Mouse (Mus musculus) heart, postnatal 0 days (tissue): ENCODE data around the gene Prc1. TPM values are rescaled to one million over a fixed set of nuclear protein-coding genes. Genes with fewer than 3 reads are reported as not detected.

ENCODE experiments used
- ATAC-seq: fragments of 200-750 bp; cut with Nextera tagmentation; 2 replicates; pipeline ENCODE4 v1.8.0; 2017; ENCODE audit warnings: low read depth, moderate number of reproducible peaks, moderate library complexity; ENCODE audit not compliant: insufficient read depth
- DNase-seq: peaks from one replicate; pipeline ENCODE4 v3.0.0-alpha.2; 2016; ENCODE audit warnings: low spot score
- H3K27ac ChIP-seq: fragments of 300-500 bp; sonication (generic); 2 replicates; pipeline ENCODE4 v1.5.1; 2014; ENCODE audit warnings: low read depth, mild to moderate bottlenecking
- H3K27me3 ChIP-seq: fragments of 300-500 bp; sonication (generic); 2 replicates; pipeline ENCODE4 v1.6.1; 2014; ENCODE audit warnings: low read length, mixed read lengths; ENCODE audit not compliant: control insufficient read depth, insufficient read depth
- H3K36me3 ChIP-seq: fragments of 300-500 bp; sonication (generic); replicated peaks from 2 replicates; pipeline ENCODE4 v1.6.1; 2014; ENCODE audit warnings: low read length, mixed read lengths; ENCODE audit not compliant: control insufficient read depth, insufficient read depth
- H3K4me1 ChIP-seq: fragments of 300-500 bp; sonication (generic); 2 replicates; pipeline ENCODE4 v1.6.1; 2014; ENCODE audit warnings: antibody characterized with exemption; ENCODE audit not compliant: control insufficient read depth, insufficient read depth
- H3K4me2 ChIP-seq: fragments of 300-500 bp; sonication (generic); 2 replicates; pipeline ENCODE4 v1.6.1; 2014; ENCODE audit warnings: low read depth, mild to moderate bottlenecking, low read length, moderate library complexity
- H3K4me3 ChIP-seq: fragments of 300-500 bp; sonication (generic); 2 replicates; pipeline ENCODE4 v1.5.1; 2014; ENCODE audit warnings: low read depth, low read length
- H3K9ac ChIP-seq: fragments of 300-500 bp; sonication (generic); replicated peaks from 2 replicates; pipeline ENCODE4 v1.6.1; 2014; ENCODE audit warnings: low read depth, low read length, mixed read lengths
- H3K9me3 ChIP-seq: fragments of 300-500 bp; sonication (generic); replicated peaks from 2 replicates; pipeline ENCODE4 v1.6.1; 2016; ENCODE audit warnings: low read length; ENCODE audit not compliant: control insufficient read depth
- CTCF ChIP-seq: IDR thresholded peaks from 2 replicates; pipeline ENCODE4 v1.5.1; 2016; ENCODE audit warnings: antibody characterized with exemption, control low read depth, low read depth
- EP300 ChIP-seq: IDR thresholded peaks from 2 replicates; pipeline ENCODE4 v1.6.1; 2016; ENCODE audit warnings: antibody characterized with exemption, low read depth
- WGBS: fragments of 180-500 bp; shearing (Covaris S2); extraction: QIAGEN DNeasy Blood & Tissue Kit; methylation state at CpG from one replicate; pipeline ENCODE4 v1.1.7; 2014; 5-methylcytosine and 5-hydroxymethylcytosine counted together
- polyA plus RNA-seq: library from polyadenylated mRNA; unstranded; fragments of >200 nt; fragmentation: Nextera tagmentation; extraction: Ambion mirVana; gene quantifications from 2 replicates; pipeline ENCODE4 v1.2.1, GENCODE M21; 2015
- total RNA-seq: library from RNA; depleted of rRNA; stranded (reverse); fragments of >200 nt; gene quantifications from 2 replicates; pipeline ENCODE4 v1.2.3, GENCODE M21; 2014; ENCODE audit warnings: low replicate concordance; rRNA removed

Gene Prc1
- total and polyA plus RNA-seq, 2 experiments from 2014 or later: 49.4 to 59.9 TPM

DNA sequence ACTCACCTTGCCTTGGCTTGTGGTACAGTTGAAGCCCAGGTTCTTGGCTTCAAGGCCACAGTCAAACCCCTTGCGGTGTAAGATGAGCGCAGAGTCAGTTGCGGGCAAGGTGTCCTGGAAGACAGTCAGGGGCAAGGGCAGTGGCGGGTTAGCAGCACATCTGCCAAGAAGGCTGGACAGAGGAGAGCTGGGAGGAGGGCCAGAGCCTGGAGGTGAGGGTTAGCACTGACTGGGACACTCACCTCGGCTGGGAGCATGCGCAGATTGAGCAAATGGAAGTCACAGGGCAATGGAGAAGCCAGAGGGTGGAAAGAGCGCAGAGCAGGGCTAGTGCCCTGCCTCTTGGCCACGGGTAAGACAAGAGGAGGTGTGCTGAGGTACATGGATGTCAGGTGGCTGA lies 58.7 kb downstream of the Prc1 start:
- no peak overlapping the region for H3K9ac ChIP-seq
- TF ChIP-seq CTCF: no peak
- TF ChIP-seq EP300: no peak
- no peak overlapping the region for H3K27ac ChIP-seq
- peaks cover 67% of the 10 kb centered on the region for H3K36me3 ChIP-seq
- DNase-seq: no peak
- H3K4me1 ChIP-seq: no peaks in the 10 kb centered on the region
- whole genome bisulfite sequencing: 91% methylated on average over 8 of the region's 8 CpGs
- no peaks in the 10 kb centered on the region for H3K9me3 ChIP-seq
- H3K4me2 ChIP-seq: no peak overlapping the region
- no peak overlapping the region for H3K4me3 ChIP-seq
- H3K27me3 ChIP-seq: no peaks in the 10 kb centered on the region
- no peak for ATAC-seq

GRCm38 (mm10) chr7:80356351-80356750 lies 62.1 kb downstream of the Prc1 start:
- Histone ChIP-seq H3K27me3 (no peaks in the 10 kb centered on the region), H3K9me3 (no peaks in the 10 kb centered on the region), H3K9ac (no peak overlapping the region), H3K4me1 (no peaks in the 10 kb centered on the region), H3K4me2 (no peak overlapping the region), H3K36me3 (peaks cover 84% of the 10 kb centered on the region), H3K27ac (peak overlapping the region; percentile 43), H3K4me3 (no peak overlapping the region)
- 83% methylated on average over 13 of the region's 13 CpGs for WGBS
- no peak for DNase-seq
- no peak for ATAC-seq
- TF ChIP-seq EP300 (no peak), CTCF (no peak)

GRCm38 (mm10) chr7:80357156-80357555 lies 62.9 kb downstream of the Prc1 start:
- no peak overlapping the region for H3K9ac ChIP-seq
- DNase-seq (no peak), ATAC-seq (peak; percentile 62)
- no peak overlapping the region for H3K4me3 ChIP-seq
- H3K27me3 ChIP-seq: no peaks in the 10 kb centered on the region
- no peaks in the 10 kb centered on the region for H3K4me1 ChIP-seq
- no peak overlapping the region for H3K4me2 ChIP-seq
- peak overlapping the region; percentile 43 for H3K27ac ChIP-seq
- TF ChIP-seq EP300 (no peak), CTCF (no peak)
- no peaks in the 10 kb centered on the region for H3K9me3 ChIP-seq
- peaks cover 86% of the 10 kb centered on the region for H3K36me3 ChIP-seq
- 65% methylated on average over 8 of the region's 8 CpGs for WGBS

DNA sequence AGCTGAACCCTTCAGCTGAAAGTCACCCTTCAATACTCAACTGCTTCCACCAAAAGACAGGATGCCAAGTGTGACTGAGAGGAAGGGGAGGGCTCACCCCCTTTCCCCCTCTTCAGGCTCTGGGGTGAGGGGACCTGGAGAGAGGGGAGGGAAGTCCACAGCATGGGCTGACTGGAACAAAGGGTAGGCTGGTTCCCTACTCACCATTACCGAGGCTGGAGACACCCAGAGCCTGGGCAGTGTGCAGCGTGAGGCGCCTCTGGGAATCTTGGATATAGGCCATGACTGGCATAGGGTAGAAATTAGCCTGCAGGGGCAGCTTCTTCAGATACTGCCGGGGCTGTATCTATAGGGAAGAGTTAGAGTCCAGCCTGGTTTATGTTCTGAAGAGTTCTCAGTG lies 63.8 kb downstream of the Prc1 start:
- H3K4me3 ChIP-seq: no peak overlapping the region
- TF ChIP-seq EP300 (no peak), CTCF (no peak)
- 37% methylated on average over 4 of the region's 4 CpGs for WGBS
- H3K27me3 ChIP-seq: no peaks in the 10 kb centered on the region
- DNase-seq (no peak), ATAC-seq (no peak)
- no peak overlapping the region for H3K27ac ChIP-seq
- 0 out of 2 replicates have a peak overlapping the region, but pooled peaks have one; percentile 26 for H3K9ac ChIP-seq
- H3K9me3 ChIP-seq: no peaks in the 10 kb centered on the region
- no peak overlapping the region for H3K4me2 ChIP-seq
- peaks cover 86% of the 10 kb centered on the region for H3K36me3 ChIP-seq
- no peaks in the 10 kb centered on the region for H3K4me1 ChIP-seq

- WGBS: 48% methylated on average over 3 of the region's 3 CpGs
- no peaks in the 10 kb centered on the region for H3K27me3 ChIP-seq
- no peaks in the 10 kb centered on the region for H3K4me1 ChIP-seq
- H3K36me3 ChIP-seq: peaks cover 88% of the 10 kb centered on the region
- no peak overlapping the region for H3K9ac ChIP-seq
- ATAC-seq (no peak), DNase-seq (no peak)
- TF ChIP-seq CTCF: no peak
- TF ChIP-seq EP300: no peak
- H3K27ac ChIP-seq: no peak overlapping the region
- no peak overlapping the region for H3K4me2 ChIP-seq
- no peaks in the 10 kb centered on the region for H3K9me3 ChIP-seq
- H3K4me3 ChIP-seq: no peak overlapping the region
These were observed 66.2 kb downstream of the Prc1 start for GRCm38 (mm10) chr7:80360435-80360834.

- Histone ChIP-seq H3K4me1 (0 out of 2 replicates have a peak, but pooled peaks cover 10% of the 10 kb centered on the region), H3K4me2 (no peak overlapping the region), H3K4me3 (no peak overlapping the region), H3K27me3 (no peaks in the 10 kb centered on the region), H3K36me3 (peaks cover 68% of the 10 kb centered on the region), H3K9me3 (no peaks in the 10 kb centered on the region), H3K27ac (no peak overlapping the region), H3K9ac (no peak overlapping the region)
- ATAC-seq (no peak), DNase-seq (no peak)
- TF ChIP-seq CTCF (no peak), EP300 (no peak)
- WGBS: 27% methylated on average over 2 of the region's 2 CpGs
These were observed 71.5 kb downstream of the Prc1 start for GRCm38 (mm10) chr7:80365759-80366158.

Other genes starting within 250 kb of the Prc1 start
- gene Idh2, start 179.1 kb upstream of the Prc1 start, total RNA-seq: 3,422 and 3,660 TPM in 2 replicates
- gene Idh2, start 179.1 kb upstream of the Prc1 start, polyA plus RNA-seq: 2,757 and 2,826 TPM in 2 replicates
- 17.5 and 24.2 TPM in 2 replicates for gene Sema4b, start 107.6 kb upstream of the Prc1 start, total RNA-seq
- 10.5 and 11.7 TPM in 2 replicates for gene Sema4b, start 107.6 kb upstream of the Prc1 start, polyA plus RNA-seq
- gene Cib1, start 61.6 kb upstream of the Prc1 start, total RNA-seq: 26.0 and 27.2 TPM in 2 replicates
- 57.2 and 57.4 TPM in 2 replicates for gene Cib1, start 61.6 kb upstream of the Prc1 start, polyA plus RNA-seq
- gene Gdpgp1, start 61.6 kb upstream of the Prc1 start, total RNA-seq: 2.5 and 5.5 TPM in 2 replicates
- 2.0 and 2.3 TPM in 2 replicates for gene Gdpgp1, start 61.6 kb upstream of the Prc1 start, polyA plus RNA-seq
- 0.35 TPM in 1 of 2 replicates, not detected in the other for gene Ttll13, start 48.1 kb upstream of the Prc1 start, total RNA-seq
- gene Ttll13, start 48.1 kb upstream of the Prc1 start, polyA plus RNA-seq: 0.51 and 0.98 TPM in 2 replicates
- gene Ngrn, start 33.2 kb upstream of the Prc1 start, total RNA-seq: 14.0 and 29.4 TPM in 2 replicates
- 35.8 and 40.5 TPM in 2 replicates for gene Ngrn, start 33.2 kb upstream of the Prc1 start, polyA plus RNA-seq
- 8.0 and 8.7 TPM in 2 replicates for gene Vps33b, start 24.8 kb upstream of the Prc1 start, total RNA-seq
- 3.6 and 3.9 TPM in 2 replicates for gene Vps33b, start 24.8 kb upstream of the Prc1 start, polyA plus RNA-seq
- gene Rccd1, start 30.0 kb downstream of the Prc1 start, total RNA-seq: 3.7 and 7.6 TPM in 2 replicates
- gene Rccd1, start 30.0 kb downstream of the Prc1 start, polyA plus RNA-seq: 2.9 and 3.1 TPM in 2 replicates
- 21.6 and 44.5 TPM in 2 replicates for gene Unc45a, start 46.6 kb downstream of the Prc1 start, total RNA-seq
- gene Unc45a, start 46.6 kb downstream of the Prc1 start, polyA plus RNA-seq: 11.0 and 12.5 TPM in 2 replicates
- 19.8 and 28.5 TPM in 2 replicates for gene Hddc3, start 48.7 kb downstream of the Prc1 start, total RNA-seq
- gene Hddc3, start 48.7 kb downstream of the Prc1 start, polyA plus RNA-seq: 14.5 and 17.8 TPM in 2 replicates
- gene Man2a2, start 76.9 kb downstream of the Prc1 start, total RNA-seq: 30.2 and 55.2 TPM in 2 replicates
- gene Man2a2, start 76.9 kb downstream of the Prc1 start, polyA plus RNA-seq: 7.2 and 7.7 TPM in 2 replicates
- 13.5 and 23.1 TPM in 2 replicates for gene Fes, start 93.5 kb downstream of the Prc1 start, total RNA-seq
- gene Fes, start 93.5 kb downstream of the Prc1 start, polyA plus RNA-seq: 9.2 and 9.7 TPM in 2 replicates
- 67.6 and 79.0 TPM in 2 replicates for gene Furin, start 111.0 kb downstream of the Prc1 start, total RNA-seq
- gene Furin, start 111.0 kb downstream of the Prc1 start, polyA plus RNA-seq: 16.9 and 18.9 TPM in 2 replicates
- 2.6 and 6.4 TPM in 2 replicates for gene Blm, start 240.7 kb downstream of the Prc1 start, total RNA-seq
- 3.9 and 4.5 TPM in 2 replicates for gene Blm, start 240.7 kb downstream of the Prc1 start, polyA plus RNA-seq